Mouse (Mus musculus): ENCODE results near the gene Luzp1. TPM values are rescaled to one million over a fixed set of nuclear protein-coding genes. Genes with fewer than 3 reads are reported as not detected.

Gene Luzp1
- polyA plus RNA-seq, 1 experiment from 2014 or later = 13.2 TPM

GRCm38 (mm10) chr4:136548381-136548801 is 78.8 kb downstream of the Luzp1 start:
- no peak overlapping the region for H3K27ac ChIP-seq (ENCODE audit: low read length)
- WGBS (ENCODE audit: insufficient replicate concordance) = 76% methylated on average over 1 of the region's 1 CpGs
- ATAC-seq (ENCODE audit: low read depth) = no peak

GRCm38 (mm10) chr4:136553108-136553507 is 83.5 kb downstream of the Luzp1 start:
- ATAC-seq (ENCODE audit: low read depth) = no peak
- no peaks in the 10 kb centered on the region for H3K27me3 ChIP-seq (ENCODE audit: control insufficient read depth, insufficient read depth, low read depth, low read length)
- no peak overlapping the region for H3K27ac ChIP-seq (ENCODE audit: low read length)
- no peak overlapping the region for H3K4me2 ChIP-seq (ENCODE audit: low read depth, low read length)
- peaks cover 26% of the 10 kb centered on the region for H3K36me3 ChIP-seq (ENCODE audit: control insufficient read depth, insufficient read depth)
- no peaks in the 10 kb centered on the region for H3K9me3 ChIP-seq (replicated peaks; ENCODE audit: control insufficient read depth, low read length)
- no peak overlapping the region for H3K4me3 ChIP-seq (ENCODE audit: low read depth, low read length)
- no peak overlapping the region for H3K9ac ChIP-seq (ENCODE audit: low read depth, low read length)
- 69% methylated on average over 1 of the region's 1 CpGs for WGBS (ENCODE audit: insufficient replicate concordance)
- H3K4me1 ChIP-seq (ENCODE audit: control insufficient read depth, low read depth, low read length) = no peaks in the 10 kb centered on the region

More at GRCm38 (mm10) chr4:136548381-136548801, 78.8 kb downstream of the Luzp1 start:
- peaks cover 8% of the 10 kb centered on the region; the same call in 1 of the 2 replicates for H3K36me3 ChIP-seq (ENCODE audit: control insufficient read depth, insufficient read depth)
- no peaks in the 10 kb centered on the region for H3K27me3 ChIP-seq (ENCODE audit: control insufficient read depth, insufficient read depth, low read depth, low read length)
- no peak overlapping the region for H3K4me2 ChIP-seq (ENCODE audit: low read depth, low read length)
- no peaks in the 10 kb centered on the region for H3K9me3 ChIP-seq (replicated peaks; ENCODE audit: control insufficient read depth, low read length)
- no peak overlapping the region for H3K9ac ChIP-seq (ENCODE audit: low read depth, low read length)
- H3K4me3 ChIP-seq (ENCODE audit: low read depth, low read length) = no peak overlapping the region
- no peaks in the 10 kb centered on the region for H3K4me1 ChIP-seq (ENCODE audit: control insufficient read depth, low read depth, low read length)

- Histone ChIP-seq H3K4me2 (ENCODE audit: low read depth, low read length) (no peak overlapping the region), H3K4me1 (ENCODE audit: control insufficient read depth, low read depth, low read length) (no peaks in the 10 kb centered on the region), H3K27me3 (ENCODE audit: control insufficient read depth, insufficient read depth, low read depth, low read length) (no peaks in the 10 kb centered on the region), H3K9me3 (replicated peaks; ENCODE audit: control insufficient read depth, low read length) (no peaks in the 10 kb centered on the region), H3K4me3 (ENCODE audit: low read depth, low read length) (no peak overlapping the region), H3K9ac (ENCODE audit: low read depth, low read length) (no peak overlapping the region), H3K36me3 (ENCODE audit: control insufficient read depth, insufficient read depth) (peaks cover 22% of the 10 kb centered on the region), H3K27ac (ENCODE audit: low read length) (no peak overlapping the region)
- WGBS (ENCODE audit: insufficient replicate concordance) = 60% methylated on average over 2 of the region's 2 CpGs
- ATAC-seq (ENCODE audit: low read depth) = no peak
Measured at GRCm38 (mm10) chr4:136557638-136558037, 88.1 kb downstream of the Luzp1 start.

GRCm38 (mm10) chr4:136559690-136560089 is 90.1 kb downstream of the Luzp1 start:
- no peaks in the 10 kb centered on the region for H3K27me3 ChIP-seq (ENCODE audit: control insufficient read depth, insufficient read depth, low read depth, low read length)
- no peak for ATAC-seq (ENCODE audit: low read depth)
- no peak overlapping the region for H3K27ac ChIP-seq (ENCODE audit: low read length)
- H3K4me2 ChIP-seq (ENCODE audit: low read depth, low read length) = no peak overlapping the region
- H3K4me3 ChIP-seq (ENCODE audit: low read depth, low read length) = no peak overlapping the region
- no peaks in the 10 kb centered on the region for H3K9me3 ChIP-seq (replicated peaks; ENCODE audit: control insufficient read depth, low read length)
- H3K9ac ChIP-seq (ENCODE audit: low read depth, low read length) = no peak overlapping the region
- H3K4me1 ChIP-seq (ENCODE audit: control insufficient read depth, low read depth, low read length) = no peaks in the 10 kb centered on the region
- H3K36me3 ChIP-seq (ENCODE audit: control insufficient read depth, insufficient read depth) = peaks cover 14% of the 10 kb centered on the region
- 87% methylated on average over 2 of the region's 2 CpGs for WGBS (ENCODE audit: insufficient replicate concordance)

DNA sequence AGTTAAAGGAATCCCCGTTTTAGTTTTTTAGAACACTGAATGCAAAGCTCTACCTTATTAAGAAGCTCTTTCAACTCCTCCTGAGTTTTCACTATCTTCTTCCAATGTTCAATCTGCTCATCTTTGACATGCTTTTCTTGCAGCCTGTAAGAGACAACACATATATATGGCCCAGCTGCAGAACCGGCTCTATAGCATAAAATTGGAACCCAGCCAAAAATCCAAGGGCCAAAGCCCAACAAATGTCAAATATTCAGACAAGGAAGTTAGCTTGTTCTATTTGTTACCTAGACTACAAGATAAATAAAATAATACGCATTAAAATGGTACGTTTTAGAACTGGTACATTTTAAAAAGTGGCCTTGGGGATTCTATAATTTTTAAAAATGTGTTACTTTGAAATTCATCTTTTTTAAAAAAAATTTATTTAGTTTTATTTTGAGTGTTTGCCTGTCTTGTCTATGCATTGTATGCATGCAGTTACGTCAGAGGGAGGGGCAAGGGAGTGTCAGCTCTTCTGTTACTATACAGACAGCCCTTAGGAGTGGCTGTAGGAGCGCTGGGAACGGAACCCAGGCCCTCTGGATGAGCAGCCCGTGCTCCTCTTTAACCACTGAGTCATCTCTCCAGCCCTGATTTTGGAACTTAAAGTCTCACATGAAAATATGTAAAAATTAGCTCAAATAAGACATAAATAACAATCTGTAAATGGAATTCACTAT is 90.9 kb downstream of the Luzp1 start:
- ATAC-seq (ENCODE audit: low read depth) = no peak
- H3K27ac ChIP-seq (ENCODE audit: low read length) = no peak overlapping the region

DNA sequence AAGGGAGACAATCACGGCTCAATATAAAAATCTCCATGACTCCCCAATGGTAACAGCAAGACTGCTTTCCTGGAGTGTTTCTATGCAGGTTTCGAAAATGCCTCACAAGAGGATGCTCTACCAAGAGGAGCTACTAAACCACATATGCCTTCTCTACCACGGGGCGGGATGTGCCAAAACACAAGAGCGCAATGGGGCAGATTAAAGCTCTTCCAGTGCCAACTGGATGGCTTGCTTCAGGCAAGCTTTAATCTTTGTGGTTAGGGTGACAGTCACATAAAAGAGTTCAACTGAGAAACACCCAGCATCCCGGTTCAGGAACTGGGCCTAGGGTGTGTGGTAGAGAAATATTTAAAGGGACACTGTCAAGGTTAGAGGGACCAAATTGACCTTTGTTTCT is 93.2 kb downstream of the Luzp1 start:
- H3K27ac ChIP-seq (ENCODE audit: low read length) = no peak overlapping the region
- no peak overlapping the region for H3K4me2 ChIP-seq (ENCODE audit: low read depth, low read length)
- H3K9me3 ChIP-seq (replicated peaks; ENCODE audit: control insufficient read depth, low read length) = no peaks in the 10 kb centered on the region
- no peak for ATAC-seq (ENCODE audit: low read depth)
- WGBS (ENCODE audit: insufficient replicate concordance) = 84% methylated on average over 6 of the region's 6 CpGs
- peaks cover 7% of the 10 kb centered on the region for H3K36me3 ChIP-seq (ENCODE audit: control insufficient read depth, insufficient read depth)
- H3K27me3 ChIP-seq (ENCODE audit: control insufficient read depth, insufficient read depth, low read depth, low read length) = no peaks in the 10 kb centered on the region
- no peaks in the 10 kb centered on the region for H3K4me1 ChIP-seq (ENCODE audit: control insufficient read depth, low read depth, low read length)
- H3K9ac ChIP-seq (ENCODE audit: low read depth, low read length) = no peak overlapping the region
- no peak overlapping the region for H3K4me3 ChIP-seq (ENCODE audit: low read depth, low read length)

More for the DNA sequence above, 90.9 kb downstream of the Luzp1 start:
- WGBS (ENCODE audit: insufficient replicate concordance) = 77% methylated on average over 8 of the region's 8 CpGs
- H3K27me3 ChIP-seq (ENCODE audit: control insufficient read depth, insufficient read depth, low read depth, low read length) = no peaks in the 10 kb centered on the region
- H3K4me2 ChIP-seq (ENCODE audit: low read depth, low read length) = no peak overlapping the region
- H3K36me3 ChIP-seq (ENCODE audit: control insufficient read depth, insufficient read depth) = peaks cover 14% of the 10 kb centered on the region
- no peak overlapping the region for H3K9ac ChIP-seq (ENCODE audit: low read depth, low read length)
- H3K4me3 ChIP-seq (ENCODE audit: low read depth, low read length) = no peak overlapping the region
- H3K4me1 ChIP-seq (ENCODE audit: control insufficient read depth, low read depth, low read length) = no peaks in the 10 kb centered on the region
- no peaks in the 10 kb centered on the region for H3K9me3 ChIP-seq (replicated peaks; ENCODE audit: control insufficient read depth, low read length)

GRCm38 (mm10) chr4:136568629-136569028 is 99.1 kb downstream of the Luzp1 start:
- Histone ChIP-seq H3K4me2 (ENCODE audit: low read depth, low read length) (no peak overlapping the region), H3K9me3 (replicated peaks; ENCODE audit: control insufficient read depth, low read length) (no peaks in the 10 kb centered on the region), H3K36me3 (ENCODE audit: control insufficient read depth, insufficient read depth) (no peaks in the 10 kb centered on the region; the same call in none of the 2 replicates), H3K4me1 (ENCODE audit: control insufficient read depth, low read depth, low read length) (no peaks in the 10 kb centered on the region), H3K27me3 (ENCODE audit: control insufficient read depth, insufficient read depth, low read depth, low read length) (no peaks in the 10 kb centered on the region), H3K9ac (ENCODE audit: low read depth, low read length) (no peak overlapping the region), H3K4me3 (ENCODE audit: low read depth, low read length) (no peak overlapping the region), H3K27ac (ENCODE audit: low read length) (no peak overlapping the region)
- WGBS (ENCODE audit: insufficient replicate concordance) = 73% methylated on average over 3 of the region's 3 CpGs
- ATAC-seq (ENCODE audit: low read depth) = no peak

GRCm38 (mm10) chr4:136569998-136570397 is 100.4 kb downstream of the Luzp1 start:
- Histone ChIP-seq H3K27ac (ENCODE audit: low read length) (no peak overlapping the region), H3K36me3 (ENCODE audit: control insufficient read depth, insufficient read depth) (no peaks in the 10 kb centered on the region; the same call in 1 of the 2 replicates), H3K9me3 (replicated peaks; ENCODE audit: control insufficient read depth, low read length) (no peaks in the 10 kb centered on the region), H3K4me2 (ENCODE audit: low read depth, low read length) (no peak overlapping the region), H3K4me3 (ENCODE audit: low read depth, low read length) (no peak overlapping the region), H3K4me1 (ENCODE audit: control insufficient read depth, low read depth, low read length) (no peaks in the 10 kb centered on the region), H3K9ac (ENCODE audit: low read depth, low read length) (no peak overlapping the region), H3K27me3 (ENCODE audit: control insufficient read depth, insufficient read depth, low read depth, low read length) (no peaks in the 10 kb centered on the region)
- no peak for ATAC-seq (ENCODE audit: low read depth)

DNA sequence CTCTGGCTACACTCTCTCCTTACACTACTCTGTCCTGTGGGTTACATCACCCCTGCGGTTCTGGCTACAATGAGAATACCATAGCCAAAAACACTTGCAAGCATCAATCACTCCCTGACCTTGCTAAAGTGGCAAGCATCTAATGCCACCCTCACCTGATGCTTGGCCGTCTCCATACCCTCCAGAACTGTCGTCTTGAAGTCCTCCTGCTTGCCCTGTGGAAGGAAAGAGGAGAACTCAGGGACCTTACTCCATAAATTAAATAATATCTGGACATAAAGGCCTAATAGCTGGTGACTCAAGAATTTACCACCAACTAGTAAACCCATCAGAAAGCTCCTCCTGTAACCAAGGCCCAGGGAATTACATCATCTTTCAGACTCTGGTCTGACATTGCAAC is 112.3 kb downstream of the Luzp1 start:
- no peaks in the 10 kb centered on the region for H3K36me3 ChIP-seq (ENCODE audit: control insufficient read depth, insufficient read depth)
- H3K27ac ChIP-seq (ENCODE audit: low read length) = no peak overlapping the region
- H3K9ac ChIP-seq (ENCODE audit: low read depth, low read length) = no peak overlapping the region
- H3K4me2 ChIP-seq (ENCODE audit: low read depth, low read length) = no peak overlapping the region
- ATAC-seq (ENCODE audit: low read depth) = no peak
- H3K4me3 ChIP-seq (ENCODE audit: low read depth, low read length) = no peak overlapping the region
- H3K4me1 ChIP-seq (ENCODE audit: control insufficient read depth, low read depth, low read length) = no peaks in the 10 kb centered on the region
- 85% methylated on average over 3 of the region's 3 CpGs for WGBS (ENCODE audit: insufficient replicate concordance)
- H3K27me3 ChIP-seq (ENCODE audit: control insufficient read depth, insufficient read depth, low read depth, low read length) = no peaks in the 10 kb centered on the region
- no peaks in the 10 kb centered on the region for H3K9me3 ChIP-seq (replicated peaks; ENCODE audit: control insufficient read depth, low read length)

All from liver, embryonic 16.5 days (tissue).